Mouse (Mus musculus): ENCODE results near the gene Stx17. TPM values are rescaled to one million over a fixed set of nuclear protein-coding genes. Genes with fewer than 3 reads are reported as not detected.

Stx17 gene
- total and polyA plus RNA-seq, 3 experiments, result 7.2 to 10.0 (median 8.0) TPM

- Histone ChIP-seq H3K9me3 (replicated peaks; ENCODE audit: low read length) (no peaks in the 10 kb centered on the region), H3K27ac (ENCODE audit: insufficient read depth, low read depth) (no peak overlapping the region), H3K27me3 (replicated peaks) (no peaks in the 10 kb centered on the region), H3K9ac (ENCODE audit: insufficient read depth, low read depth) (no peak overlapping the region), H3K79me2 (replicated peaks; ENCODE audit: control insufficient read depth, extremely low read depth, insufficient read depth, poor library complexity, severe bottlenecking) (peaks cover 8% of the 10 kb centered on the region; the same call in 1 of the 2 replicates), H3K4me1 (ENCODE audit: control insufficient read depth in 1 of 2, insufficient read depth in 2 of 2) (peaks cover 0 to 12% of the 10 kb centered on the region in 2 experiments; a peak in 2 of 4 replicates), H3K4me2 (ENCODE audit: insufficient read depth, low read depth, poor library complexity, severe bottlenecking) (no peak overlapping the region), H3K36me3 (replicated peaks in 1 of 2; ENCODE audit: control insufficient read depth in 1 of 2, insufficient read depth in 1 of 2, low read length in 1 of 2) (peaks cover 3 to 68% of the 10 kb centered on the region in 2 experiments), H3K4me3 (replicated peaks in 1 of 3; ENCODE audit: low read depth in 2 of 3, low read length in 2 of 3, poor library complexity in 1 of 3) (no peak overlapping the region)
- no peak for DNase-seq (ENCODE audit: extremely low read depth)
- TF ChIP-seq ZNF384 (IDR thresholded peaks at IDR 0.05; ENCODE audit: low read depth, low read length), result no peak
- peak; percentile 78 for TF ChIP-seq MAFK (IDR thresholded peaks at IDR 0.05; ENCODE audit: insufficient replicate concordance, low read length)
- in situ Hi-C loops (cut with MboI; ENCODE audit: low pct_ligation_motif_present, low pct_unique_long_range_greater_than_20kb, low sequenced_read_pairs) (loop anchor here (10.0 kb wide), 1 partner anchor 99 kb away; no protein-coding TSS in a partner anchor), dilution Hi-C loops (cut with MboI; ENCODE audit: extremely low pct_ligation_motif_present, extremely low pct_unique_long_range_greater_than_20kb, low sequenced_read_pairs) (no loop called here)
Measured at GRCm38 (mm10) chr4:48225604-48226003, 100.9 kb downstream of the Stx17 start.

DNA sequence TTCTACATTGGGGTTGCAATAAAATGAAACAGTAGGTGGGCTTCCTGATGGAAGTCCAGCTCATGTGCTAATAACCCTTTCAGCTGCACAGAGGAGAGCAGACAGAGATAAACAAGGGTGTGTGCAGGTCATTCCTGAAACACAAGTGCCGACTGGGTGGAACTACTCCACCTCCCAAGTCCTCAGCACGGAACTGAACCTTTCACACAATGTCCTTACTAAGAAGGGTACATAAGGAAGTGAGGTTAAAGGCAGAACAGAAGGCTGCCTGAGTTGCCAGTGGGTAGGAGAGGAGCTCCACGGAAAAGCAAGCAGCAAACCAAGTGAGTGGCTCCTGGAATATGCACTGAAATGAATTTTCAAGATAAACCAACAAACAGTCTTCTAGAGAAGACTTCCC, 102.1 kb downstream of the Stx17 start:
- H3K9ac ChIP-seq (ENCODE audit: insufficient read depth, low read depth), result no peak overlapping the region
- TF ChIP-seq SMC3 (IDR thresholded peaks at IDR 0.05; ENCODE audit: low read depth, low read length) (no peak), TBP (conservative IDR thresholded peaks at IDR 0.05; ENCODE audit: low read depth, low read length) (no peak), CTCF (conservative IDR thresholded peaks at IDR 0.05 in 1 of 2, IDR thresholded peaks at IDR 0.05 in 1 of 2; ENCODE audit: low read depth in 2 of 2, low read length in 2 of 2) (no peak), ZKSCAN1 (IDR thresholded peaks at IDR 0.05; ENCODE audit: borderline replicate concordance, low read depth, low read length) (no peak), IRF4 (IDR thresholded peaks at IDR 0.05; ENCODE audit: low read depth, low read length) (no peak), MXI1 (IDR thresholded peaks at IDR 0.05; ENCODE audit: low read depth, low read length) (no peak), NELFE (IDR thresholded peaks at IDR 0.05; ENCODE audit: low read depth, low read length) (no peak), ETS1 (conservative IDR thresholded peaks at IDR 0.05; ENCODE audit: low read depth, low read length) (no peak), USF2 (conservative IDR thresholded peaks at IDR 0.05; ENCODE audit: low read depth, low read length) (no peak), ZMIZ1 (IDR thresholded peaks at IDR 0.05; ENCODE audit: low read depth, low read length) (no peak), CHD1 (IDR thresholded peaks at IDR 0.05; ENCODE audit: low read depth, low read length) (no peak), POLR2A (IDR thresholded peaks at IDR 0.05; ENCODE audit: low read depth, low read length) (no peak), USF1 (IDR thresholded peaks at IDR 0.05; ENCODE audit: low read depth, low read length) (no peak), ELF1 (IDR thresholded peaks at IDR 0.05; ENCODE audit: low read depth, low read length) (no peak), NRF1 (IDR thresholded peaks at IDR 0.05; ENCODE audit: low read depth, low read length) (no peak), MYC (IDR thresholded peaks at IDR 0.05; ENCODE audit: low read depth, low read length) (no peak), MEF2A (IDR thresholded peaks at IDR 0.05; ENCODE audit: borderline replicate concordance, low read depth, low read length) (no peak), TCF12 (IDR thresholded peaks at IDR 0.05; ENCODE audit: low read depth, low read length) (no peak)
- DNase-seq (ENCODE audit: extremely low read depth), result no peak
- peaks cover 3 to 66% of the 10 kb centered on the region in 2 experiments for H3K36me3 ChIP-seq (replicated peaks in 1 of 2; ENCODE audit: control insufficient read depth in 1 of 2, insufficient read depth in 1 of 2, low read length in 1 of 2)
- H3K4me2 ChIP-seq (ENCODE audit: insufficient read depth, low read depth, poor library complexity, severe bottlenecking), result no peak overlapping the region
- H3K79me2 ChIP-seq (replicated peaks; ENCODE audit: control insufficient read depth, extremely low read depth, insufficient read depth, poor library complexity, severe bottlenecking), result peaks cover 8% of the 10 kb centered on the region; the same call in 1 of the 2 replicates
- H3K9me3 ChIP-seq (replicated peaks; ENCODE audit: low read length), result no peaks in the 10 kb centered on the region
- dilution Hi-C loops (cut with MboI; ENCODE audit: extremely low pct_ligation_motif_present, extremely low pct_unique_long_range_greater_than_20kb, low sequenced_read_pairs) (no loop called here), in situ Hi-C loops (cut with MboI; ENCODE audit: low pct_ligation_motif_present, low pct_unique_long_range_greater_than_20kb, low sequenced_read_pairs) (loop anchor here (10.0 kb wide), 1 partner anchor 98 kb away; no protein-coding TSS in a partner anchor)
- peaks cover 0 to 12% of the 10 kb centered on the region in 2 experiments; a peak in 2 of 4 replicates for H3K4me1 ChIP-seq (ENCODE audit: control insufficient read depth in 1 of 2, insufficient read depth in 2 of 2)
- H3K4me3 ChIP-seq (replicated peaks in 1 of 3; ENCODE audit: low read depth in 2 of 3, low read length in 2 of 3, poor library complexity in 1 of 3), result no peak overlapping the region
- H3K27me3 ChIP-seq (replicated peaks), result no peaks in the 10 kb centered on the region
- H3K27ac ChIP-seq (ENCODE audit: insufficient read depth, low read depth), result no peak overlapping the region

Other genes with a start within 250 kb of the Stx17 start
- gene Nr4a3, start 79.8 kb upstream of the Stx17 start, total RNA-seq (2012; rRNA removed), result 0.04 and 0.13 TPM in 2 replicates
- gene Nr4a3, start 79.8 kb upstream of the Stx17 start, total RNA-seq (2014; rRNA removed), result 0.24 and 0.32 TPM in 2 replicates
- 0.18 and 0.21 TPM in 2 replicates for gene Nr4a3, start 79.8 kb upstream of the Stx17 start, polyA plus RNA-seq (2012; ENCODE audit: insufficient read length, low read depth)
- 59.2 and 60.4 TPM in 2 replicates for gene Erp44, start 154.6 kb downstream of the Stx17 start, total RNA-seq (2012; rRNA removed)
- 201 and 203 TPM in 2 replicates for gene Erp44, start 154.6 kb downstream of the Stx17 start, total RNA-seq (2014; rRNA removed)
- gene Erp44, start 154.6 kb downstream of the Stx17 start, polyA plus RNA-seq (2012; ENCODE audit: insufficient read length, low read depth), result 85.3 and 99.7 TPM in 2 replicates
- gene Invs, start 154.8 kb downstream of the Stx17 start, total RNA-seq (2012; rRNA removed), result 6.4 and 6.9 TPM in 2 replicates
- 4.2 and 5.7 TPM in 2 replicates for gene Invs, start 154.8 kb downstream of the Stx17 start, total RNA-seq (2014; rRNA removed)
- 4.8 and 5.1 TPM in 2 replicates for gene Invs, start 154.8 kb downstream of the Stx17 start, polyA plus RNA-seq (2012; ENCODE audit: insufficient read length, low read depth)

Data from CH12.LX (cell line).